Mouse (Mus musculus) layer of hippocampus, adult 9-11 months (tissue): ENCODE results near the gene Lhx1.

Experiments used
- DNase-seq: peaks from one replicate; pipeline ENCODE4 v3.0.0; 2022

Gene Lhx1

GRCm38 (mm10) chr11:84525421-84526274 is at the start of gene Lhx1:
Gene Lhx1 (minus strand): TSS chr11:84525535.
- DNase-seq = no peak

GRCm38 (mm10) chr11:84574834-84575233 is 49.5 kb upstream of the Lhx1 start:
- DNase-seq = no peak

DNA sequence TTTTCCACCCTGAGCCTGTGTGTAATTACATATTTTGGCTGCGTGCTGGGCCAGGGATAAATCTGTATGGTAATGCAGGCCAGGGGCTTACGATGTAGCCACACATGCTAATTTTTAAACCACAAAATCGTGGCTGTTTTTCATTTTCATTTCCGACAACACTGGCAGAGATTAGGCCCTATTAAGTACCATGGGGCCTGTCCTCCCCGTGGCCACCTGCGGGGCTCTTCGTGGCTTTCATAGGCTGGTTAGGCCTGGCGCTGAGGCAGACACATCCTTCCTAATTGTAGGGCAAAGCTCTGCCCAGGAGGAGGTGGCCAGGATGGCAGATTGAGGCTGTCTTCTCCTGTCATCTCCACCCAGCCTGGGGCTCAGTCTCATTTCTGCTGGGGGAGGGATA is 48.3 kb upstream of the Lhx1 start:
- DNase-seq = no peak

DNA sequence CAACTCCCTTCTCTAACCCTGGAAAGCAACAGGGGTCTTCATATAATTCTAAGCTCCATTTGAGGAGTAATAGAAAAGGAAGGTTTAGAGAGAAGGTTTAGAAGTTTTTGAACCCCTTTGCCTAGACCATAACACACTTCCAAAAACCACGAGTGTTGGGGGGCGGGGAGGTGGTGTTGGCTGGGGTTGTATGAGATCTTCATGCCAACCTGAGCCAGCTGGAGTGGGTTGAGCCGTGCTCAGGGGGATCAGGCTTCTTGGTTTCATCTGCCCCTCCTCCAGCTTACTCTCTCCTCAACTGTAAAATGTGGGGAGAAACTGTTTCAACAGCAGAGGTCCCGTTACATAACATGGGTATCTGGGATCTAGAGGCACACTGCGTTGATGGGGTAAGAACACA is 45.5 kb upstream of the Lhx1 start:
- no peak for DNase-seq

- DNase-seq = no peak
Measured at GRCm38 (mm10) chr11:84570392-84570791, 45.1 kb upstream of the Lhx1 start.

GRCm38 (mm10) chr11:84569052-84569751 is 43.9 kb upstream of the Lhx1 start:
- DNase-seq = no peak

GRCm38 (mm10) chr11:84568482-84568881 is 43.1 kb upstream of the Lhx1 start:
- DNase-seq = peak; percentile 16

DNA sequence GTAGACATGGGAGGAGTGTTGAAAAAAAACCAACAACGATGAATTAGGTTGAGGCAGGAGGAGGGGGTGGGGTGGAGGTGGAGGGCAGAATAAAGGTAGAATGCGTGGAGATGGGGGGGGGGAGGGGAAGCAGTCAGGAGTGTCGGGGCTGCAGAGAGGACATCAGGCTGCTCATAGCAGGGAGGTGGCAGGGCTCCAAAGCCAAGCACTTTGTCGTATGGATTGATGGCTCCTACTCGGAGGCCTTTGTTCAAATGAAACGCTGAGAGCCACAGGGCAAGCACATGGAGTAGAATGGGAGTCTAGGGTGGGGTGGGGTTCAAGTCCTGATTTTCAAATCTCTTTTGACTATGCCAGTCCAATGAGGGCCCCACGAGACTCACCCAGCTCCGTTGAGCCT is 41.4 kb upstream of the Lhx1 start:
- no peak for DNase-seq

DNA sequence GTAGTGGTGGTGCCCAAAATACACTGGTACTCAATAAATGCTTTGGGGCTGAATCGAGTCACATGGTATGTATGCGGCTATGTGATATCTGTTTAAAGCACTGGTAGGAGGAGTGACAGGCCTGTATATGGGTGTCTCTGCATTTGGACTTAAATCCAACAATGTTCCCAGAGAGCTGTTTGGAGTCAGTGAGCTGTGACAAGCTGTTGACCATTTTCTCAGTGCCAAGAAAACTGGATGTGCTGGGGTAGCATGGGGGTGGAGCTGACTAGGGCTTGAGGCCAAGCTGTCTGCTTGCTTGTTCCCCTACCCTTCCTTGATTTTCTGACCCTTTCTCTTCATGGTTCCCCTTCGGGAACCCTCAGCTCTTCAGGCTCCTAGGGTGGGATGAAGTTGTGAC is 39.9 kb upstream of the Lhx1 start:
- no peak for DNase-seq

- DNase-seq = no peak
Measured at GRCm38 (mm10) chr11:84563360-84563759, 38.0 kb upstream of the Lhx1 start.

DNA sequence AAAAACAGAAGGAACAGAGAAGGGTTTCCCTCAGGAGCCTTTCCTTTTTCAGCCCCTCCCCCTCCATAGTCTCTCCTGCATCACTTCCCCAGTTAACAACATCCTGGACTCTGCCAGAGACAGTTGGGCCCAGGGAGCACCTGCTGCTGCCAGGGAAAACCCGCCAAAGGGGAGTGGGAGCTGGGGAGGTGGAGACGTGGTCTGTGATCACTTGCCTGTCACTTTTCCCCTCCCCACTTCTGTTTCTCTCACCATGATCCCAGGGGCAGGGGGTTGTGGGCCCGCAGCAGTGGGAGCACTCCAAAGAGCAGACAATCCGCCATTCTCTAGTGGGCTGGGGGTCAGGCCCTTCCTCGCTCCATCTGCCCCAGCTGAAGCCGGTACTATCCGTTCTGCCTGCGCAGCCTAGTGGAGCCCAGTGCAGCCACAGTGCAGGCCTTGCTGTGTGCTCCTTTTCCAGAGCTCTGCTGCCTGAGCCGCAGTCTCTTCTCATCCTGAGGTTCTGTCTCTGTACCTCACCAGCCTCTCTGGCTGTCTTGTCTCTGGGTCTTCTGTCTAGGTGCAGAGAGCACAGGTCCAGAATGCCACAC is 37.5 kb upstream of the Lhx1 start:
- DNase-seq = no peak

- DNase-seq = no peak
Measured at GRCm38 (mm10) chr11:84561546-84561945, 36.2 kb upstream of the Lhx1 start.

- DNase-seq = no peak
Measured at GRCm38 (mm10) chr11:84553821-84554450, 28.6 kb upstream of the Lhx1 start.

DNA sequence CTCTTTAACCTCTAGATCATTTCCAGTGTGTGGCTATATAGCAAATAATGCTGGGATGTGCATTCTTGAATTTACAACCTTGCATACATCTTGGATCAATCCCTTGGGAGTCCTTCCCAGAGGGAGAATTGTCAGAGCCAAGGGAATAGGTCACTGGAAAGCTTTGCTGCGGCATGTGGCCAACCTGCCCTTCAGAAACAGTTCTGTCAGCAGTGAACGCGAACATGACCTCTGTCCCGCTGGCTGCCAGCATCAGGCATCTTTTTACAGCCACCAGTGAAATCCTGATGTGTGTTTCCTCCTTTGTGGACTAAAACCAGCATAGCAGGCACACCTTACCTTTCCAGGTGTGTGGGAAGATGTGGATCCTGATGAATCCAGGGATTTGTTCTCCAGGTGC is 26.0 kb upstream of the Lhx1 start:
- DNase-seq = no peak

- no peak for DNase-seq
Measured at GRCm38 (mm10) chr11:84549258-84549791, 24.0 kb upstream of the Lhx1 start.

DNA sequence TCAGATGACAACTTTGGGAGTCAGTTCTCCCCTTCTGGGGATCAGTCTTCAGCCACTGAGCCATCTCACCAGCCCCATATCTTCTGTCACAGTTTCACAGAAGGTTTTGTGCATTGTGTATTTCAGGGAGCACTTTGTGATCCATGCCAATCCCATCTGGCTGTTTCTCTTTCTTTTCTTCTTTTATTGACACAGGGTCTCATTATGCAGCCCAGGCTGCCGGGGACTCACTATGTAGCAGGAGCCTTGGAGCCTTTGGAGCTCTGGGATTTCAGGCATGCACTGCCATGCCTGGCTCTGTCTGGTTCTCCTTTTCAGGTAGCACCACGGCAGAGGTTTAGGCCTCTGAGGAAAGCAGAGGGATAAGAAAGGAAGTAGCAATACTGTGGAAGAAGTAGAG is 23.0 kb upstream of the Lhx1 start:
- no peak for DNase-seq

GRCm38 (mm10) chr11:84539981-84540380 is 14.6 kb upstream of the Lhx1 start:
- DNase-seq = no peak

- no peak for DNase-seq
Measured at GRCm38 (mm10) chr11:84529797-84530703, 4.7 kb upstream of the Lhx1 start.

DNA sequence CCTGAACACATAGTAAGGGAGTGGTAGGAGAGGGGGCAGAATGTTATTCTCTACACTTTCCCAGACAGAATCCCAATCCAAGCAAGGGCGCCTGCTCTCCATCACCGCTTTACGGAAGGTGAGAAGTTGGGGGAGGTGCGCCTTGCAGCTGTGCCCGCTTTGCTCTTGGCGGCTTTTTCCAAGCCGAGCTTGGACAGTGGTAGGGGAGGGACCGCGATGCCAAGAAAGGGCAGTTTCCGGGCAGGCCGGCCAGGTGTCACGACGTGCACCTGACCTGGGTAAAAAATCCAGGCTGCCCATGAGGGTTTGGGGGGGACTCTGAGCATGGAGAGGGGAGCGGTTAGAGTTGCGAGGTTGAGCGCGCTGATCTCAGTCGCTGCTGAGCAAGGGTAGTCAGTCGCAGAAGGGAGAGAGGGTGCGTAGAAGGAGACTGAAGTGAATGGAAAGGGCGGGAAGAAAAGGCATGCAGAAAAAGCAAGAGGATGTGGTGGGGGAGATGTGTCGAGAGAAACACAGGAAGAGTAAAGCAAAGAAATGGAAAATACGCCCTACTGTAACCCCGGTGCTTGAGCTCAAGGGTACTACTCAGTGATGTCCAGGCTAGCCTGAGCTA is 3.9 kb upstream of the Lhx1 start:
- DNase-seq = no peak

DNA sequence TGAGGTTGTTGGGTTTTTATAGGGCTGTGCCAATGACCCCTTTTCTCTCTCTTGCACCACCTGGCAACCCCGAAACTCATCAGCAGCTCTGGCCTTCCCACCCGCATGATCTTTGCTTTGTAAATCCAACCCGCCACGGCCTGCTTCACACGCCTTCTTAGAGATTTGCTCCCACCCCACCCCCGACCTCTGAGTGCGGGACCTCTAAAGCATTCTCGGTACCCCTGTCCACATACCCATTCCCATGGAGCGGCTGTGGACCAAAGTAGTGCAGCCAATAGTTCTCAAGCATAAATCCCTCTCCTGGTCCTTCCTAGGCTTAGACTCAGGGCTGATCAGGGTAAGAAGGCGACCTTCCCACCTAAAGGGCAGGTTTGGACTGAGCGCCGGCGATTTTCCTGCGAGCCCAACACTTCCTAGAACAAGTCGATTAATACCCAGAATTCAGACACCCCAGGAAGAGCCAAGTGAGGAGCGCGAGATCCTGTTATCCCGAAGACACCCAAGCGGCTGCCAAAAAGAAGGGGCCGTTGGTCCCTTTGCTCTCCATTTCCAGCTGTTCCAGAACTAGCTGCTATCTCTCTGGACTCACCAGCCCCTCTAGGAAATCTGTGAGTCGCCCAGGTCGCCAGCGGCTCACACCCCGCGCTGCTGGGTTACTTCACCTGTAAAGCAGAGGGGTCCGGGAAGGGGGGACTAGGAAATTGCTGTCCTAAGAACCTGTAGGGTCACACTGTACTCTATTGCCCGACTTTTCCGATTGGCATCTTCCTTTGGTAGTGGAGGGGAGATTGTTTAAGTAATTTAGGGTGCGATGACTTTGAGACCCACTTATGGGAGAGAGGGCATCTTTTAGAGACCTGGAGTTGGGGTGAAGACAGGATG is 1.9 kb upstream of the Lhx1 start:
- DNase-seq = no peak

GRCm38 (mm10) chr11:84526451-84526850 is 1.1 kb upstream of the Lhx1 start:
- no peak for DNase-seq
